Mouse (Mus musculus) limb, embryonic 11.5 days (tissue): ENCODE data around the gene Pa2g4. TPM values are rescaled to one million over a fixed set of nuclear protein-coding genes. Genes with fewer than 3 reads are reported as not detected.

ENCODE experiments used
- ATAC-seq: fragments of 200-750 bp; cut with Nextera tagmentation; 2 replicates; pipeline ENCODE4 v1.8.0; 2017; ENCODE audit warnings: low read depth; ENCODE audit not compliant: insufficient number of reproducible peaks, low FRiP score, low TSS enrichment
- DNase-seq: peaks from one replicate; pipeline ENCODE4 v3.0.0-alpha.2; 2015; ENCODE audit warnings: low spot score
- H3K27ac ChIP-seq: fragments of 300-500 bp; sonication (generic); replicated peaks from 2 replicates; pipeline ENCODE4 v1.5.1; 2014; ENCODE audit warnings: low read depth, mild to moderate bottlenecking, low read length
- H3K27me3 ChIP-seq: fragments of 300-500 bp; sonication (generic); 2 replicates; pipeline ENCODE4 v1.6.1; 2014; ENCODE audit warnings: mild to moderate bottlenecking, low read length, mixed read lengths; ENCODE audit not compliant: control insufficient read depth, insufficient read depth
- H3K36me3 ChIP-seq: fragments of 300-500 bp; sonication (generic); 2 replicates; pipeline ENCODE4 v1.6.1; 2014; ENCODE audit warnings: mild to moderate bottlenecking, low read length, moderate library complexity, mixed read lengths; ENCODE audit not compliant: control insufficient read depth, insufficient read depth
- H3K4me1 ChIP-seq: fragments of 300-500 bp; sonication (generic); 2 replicates; pipeline ENCODE4 v1.6.1; 2014; ENCODE audit warnings: low read length, mixed read lengths; ENCODE audit not compliant: control insufficient read depth, insufficient read depth
- H3K4me2 ChIP-seq: fragments of 300-500 bp; sonication (generic); 2 replicates; pipeline ENCODE4 v1.6.1; 2014; ENCODE audit warnings: low read depth, mild to moderate bottlenecking, moderate library complexity; ENCODE audit not compliant: severe bottlenecking
- H3K4me3 ChIP-seq: fragments of 300-500 bp; sonication (generic); 2 replicates; pipeline ENCODE4 v1.5.1; 2014; ENCODE audit warnings: low read depth, low read length
- H3K9ac ChIP-seq: fragments of 300-500 bp; sonication (generic); 2 replicates; pipeline ENCODE4 v1.6.1; 2014; ENCODE audit warnings: mild to moderate bottlenecking, low read length
- H3K9me3 ChIP-seq: fragments of 300-500 bp; sonication (generic); 2 replicates; pipeline ENCODE4 v1.6.1; 2016; ENCODE audit warnings: low read length; ENCODE audit not compliant: control insufficient read depth
- WGBS: fragments of 180-500 bp; shearing (Covaris S2); extraction: QIAGEN DNeasy Blood & Tissue Kit; methylation state at CpG from one replicate; pipeline ENCODE4 v1.1.7; 2014; 5-methylcytosine and 5-hydroxymethylcytosine counted together
- polyA plus RNA-seq: library from polyadenylated mRNA; unstranded; fragments of >200 nt; fragmentation: Nextera tagmentation; extraction: Ambion mirVana; gene quantifications from 2 replicates; pipeline ENCODE4 v1.2.1, GENCODE M21; 2014

Pa2g4 gene
- polyA plus RNA-seq, 1 experiment from 2014 or later: 289 TPM

DNA sequence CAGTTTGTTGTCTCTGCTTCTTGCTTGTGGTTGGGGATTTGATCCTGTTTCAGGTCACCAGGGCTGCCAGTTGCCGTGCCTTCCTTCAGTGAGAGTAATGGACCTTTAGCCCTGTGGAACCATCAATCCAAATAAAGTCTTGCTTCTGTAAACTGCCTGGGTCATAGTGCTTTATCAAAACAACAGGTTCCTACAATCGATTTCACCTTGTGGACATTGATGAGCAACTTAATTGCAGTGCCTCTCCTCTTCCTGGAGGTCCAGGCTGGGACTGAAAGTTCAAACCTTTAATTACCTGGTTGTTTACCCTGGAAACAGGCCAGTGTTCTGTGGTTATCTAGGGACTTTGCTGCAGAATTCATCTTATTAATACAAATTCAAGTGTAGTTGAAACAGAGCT is 32.7 kb upstream of the Pa2g4 start:
- Histone ChIP-seq H3K4me3 (no peak overlapping the region), H3K4me1 (no peaks in the 10 kb centered on the region), H3K4me2 (no peak overlapping the region), H3K9me3 (no peaks in the 10 kb centered on the region), H3K27me3 (no peaks in the 10 kb centered on the region), H3K27ac (no peak overlapping the region), H3K9ac (no peak overlapping the region), H3K36me3 (no peaks in the 10 kb centered on the region)
- 32% methylated on average over 2 of the region's 2 CpGs for WGBS
- DNase-seq: no peak
- no peak for ATAC-seq

DNA sequence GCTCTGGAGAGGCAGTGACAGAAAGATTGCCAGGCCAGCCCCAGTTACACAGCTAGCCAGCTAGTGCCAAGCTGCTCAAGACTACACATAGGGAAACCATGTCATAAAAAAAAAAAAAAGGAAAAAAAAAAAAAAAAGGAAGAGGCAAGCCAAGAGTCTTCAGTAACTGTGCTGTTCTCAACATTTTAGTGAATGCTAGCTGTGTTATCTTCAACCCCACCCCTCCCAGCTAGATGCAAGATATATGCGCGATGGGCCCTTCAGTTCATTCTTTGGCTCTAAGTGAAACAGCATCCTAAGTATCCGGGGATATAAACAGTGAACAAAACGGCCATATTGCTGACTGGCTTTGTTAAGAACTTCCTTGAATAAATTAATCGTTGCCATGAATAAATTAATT is 27.0 kb upstream of the Pa2g4 start:
- no peak overlapping the region for H3K9ac ChIP-seq
- ATAC-seq (no peak), DNase-seq (no peak)
- H3K9me3 ChIP-seq: no peaks in the 10 kb centered on the region
- H3K36me3 ChIP-seq: no peaks in the 10 kb centered on the region
- H3K27ac ChIP-seq: no peak overlapping the region
- WGBS: 76% methylated on average over 5 of the region's 5 CpGs
- H3K4me2 ChIP-seq: no peak overlapping the region
- peaks cover 4% of the 10 kb centered on the region; the same call in 1 of the 2 replicates for H3K4me1 ChIP-seq
- H3K4me3 ChIP-seq: no peak overlapping the region
- H3K27me3 ChIP-seq: peaks cover 21% of the 10 kb centered on the region

DNA sequence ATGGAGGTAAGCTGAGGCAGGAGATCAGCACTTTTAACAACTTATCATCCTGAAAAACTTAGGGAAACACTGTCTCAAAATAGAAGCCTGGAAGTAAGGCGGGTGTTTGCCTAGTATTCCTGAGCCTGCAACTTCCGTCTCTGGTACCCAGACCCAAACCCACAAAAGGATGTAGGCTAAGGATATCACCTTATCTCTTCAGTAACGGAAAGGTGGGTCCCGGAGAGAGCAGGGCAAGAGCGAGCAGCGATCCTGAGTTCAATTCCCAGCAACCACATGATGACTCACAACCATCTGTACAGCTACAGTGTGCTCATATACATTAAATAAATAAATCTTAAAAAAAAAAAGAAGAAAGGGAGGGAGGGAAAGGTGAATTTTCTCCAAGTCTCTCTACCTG is 25.6 kb upstream of the Pa2g4 start:
- Histone ChIP-seq H3K36me3 (no peaks in the 10 kb centered on the region), H3K4me3 (no peak overlapping the region), H3K27me3 (peaks cover 32% of the 10 kb centered on the region), H3K9ac (no peak overlapping the region), H3K4me2 (no peak overlapping the region), H3K4me1 (peaks cover 8% of the 10 kb centered on the region; the same call in 1 of the 2 replicates), H3K27ac (no peak overlapping the region), H3K9me3 (no peaks in the 10 kb centered on the region)
- WGBS: 89% methylated on average over 6 of the region's 6 CpGs
- DNase-seq: no peak
- no peak for ATAC-seq

DNA sequence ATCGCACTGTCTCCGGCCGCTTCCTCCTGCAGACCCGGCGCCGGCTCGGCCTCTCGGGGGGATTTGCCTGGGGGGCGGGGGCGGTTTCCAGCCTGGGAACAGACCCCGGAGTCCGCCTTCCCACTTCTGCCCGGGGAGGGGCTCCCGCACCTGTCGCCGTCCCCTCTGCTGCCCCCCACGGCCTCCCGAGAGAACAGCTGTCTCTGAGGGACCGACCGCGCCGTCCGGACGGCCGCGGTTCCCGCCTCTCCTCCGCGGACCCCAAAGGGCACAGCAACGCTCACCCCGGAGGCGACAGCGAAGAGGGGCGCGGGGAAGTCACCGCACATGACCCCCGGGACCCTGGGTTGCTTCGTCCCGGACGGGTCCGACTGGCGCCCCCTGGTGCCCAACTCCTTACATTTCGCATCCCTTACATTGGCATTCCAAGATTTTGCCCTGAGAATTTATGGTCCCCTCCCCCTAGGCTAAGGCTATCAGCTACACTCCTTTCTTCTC is 24.5 kb upstream of the Pa2g4 start:
- peak; percentile 10; the same call in 1 of the 2 replicates for ATAC-seq

DNA sequence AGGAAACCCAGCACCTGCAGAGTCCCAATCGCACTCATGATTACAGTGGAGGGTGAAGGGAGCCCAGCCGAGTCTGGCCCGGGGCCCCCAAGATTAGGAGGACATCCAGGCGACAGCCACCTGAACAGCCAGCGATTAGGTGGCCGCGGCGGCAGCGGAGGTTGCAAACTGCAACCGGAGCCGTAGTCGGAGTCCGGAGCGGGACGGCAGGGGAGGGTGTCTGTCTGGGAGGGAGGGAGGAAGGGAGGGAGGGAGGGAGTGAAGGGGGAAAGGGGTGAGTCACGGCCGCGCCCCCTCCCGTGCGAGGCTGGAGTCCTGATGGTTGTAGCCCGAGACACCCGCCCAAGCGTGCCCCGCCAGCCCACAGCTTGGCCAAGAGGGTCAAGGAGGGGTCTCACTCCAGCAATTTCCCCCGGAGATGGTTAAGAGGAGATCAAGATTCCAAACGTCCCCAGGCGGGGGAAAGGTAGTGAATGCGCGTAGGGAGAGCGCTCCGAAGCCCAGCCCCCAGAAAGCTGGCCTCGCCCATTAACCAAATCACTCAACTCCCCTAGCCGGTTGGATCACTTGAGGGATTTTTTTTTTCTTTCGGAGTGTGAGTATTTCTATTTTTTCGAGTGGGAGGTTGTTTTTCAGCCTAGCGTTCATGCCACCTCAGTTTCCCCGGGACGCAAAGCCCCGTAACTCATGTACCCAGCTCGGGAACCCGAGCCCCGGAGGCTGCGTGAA is 23.8 kb upstream of the Pa2g4 start, which contains the start of gene Erbb3:
Gene Erbb3 (minus strand): TSS at position 189 of the 729 bp plus-strand sequence.
- H3K4me3 ChIP-seq: peak within 1 kb of the TSS; percentile 53
- DNase-seq (peak; percentile 69), ATAC-seq (peak; percentile 32; the same call in 1 of the 2 replicates)
- H3K27ac ChIP-seq: no peak within 1 kb of the TSS
- peak within 1 kb of the TSS; percentile 46; the same call in 1 of the 2 replicates for H3K9ac ChIP-seq
- peak within 1 kb of the TSS; percentile 92 for H3K4me2 ChIP-seq
- peaks cover 8% of the 10 kb centered on the region; the same call in 1 of the 2 replicates for H3K4me1 ChIP-seq
- H3K36me3 ChIP-seq: no peaks in the 10 kb centered on the region
- under 1% methylated on average over 43 of the region's 43 CpGs for WGBS
- no peaks in the 10 kb centered on the region for H3K9me3 ChIP-seq
- H3K27me3 ChIP-seq: peaks cover 37% of the 10 kb centered on the region

More for the DNA sequence above, 24.5 kb upstream of the Pa2g4 start:
- DNase-seq: peak; percentile 88
- H3K4me1 ChIP-seq: peaks cover 8% of the 10 kb centered on the region; the same call in 1 of the 2 replicates
- 0 out of 2 replicates have a peak overlapping the region, but pooled peaks have one; percentile 23 for H3K9ac ChIP-seq
- H3K4me2 ChIP-seq: peak overlapping the region; percentile 92
- H3K36me3 ChIP-seq: no peaks in the 10 kb centered on the region
- no peaks in the 10 kb centered on the region for H3K9me3 ChIP-seq
- WGBS: under 1% methylated on average over 28 of the region's 43 CpGs
- H3K27me3 ChIP-seq: peaks cover 34% of the 10 kb centered on the region
- no peak overlapping the region for H3K27ac ChIP-seq
- peak overlapping the region; percentile 53 for H3K4me3 ChIP-seq

DNA sequence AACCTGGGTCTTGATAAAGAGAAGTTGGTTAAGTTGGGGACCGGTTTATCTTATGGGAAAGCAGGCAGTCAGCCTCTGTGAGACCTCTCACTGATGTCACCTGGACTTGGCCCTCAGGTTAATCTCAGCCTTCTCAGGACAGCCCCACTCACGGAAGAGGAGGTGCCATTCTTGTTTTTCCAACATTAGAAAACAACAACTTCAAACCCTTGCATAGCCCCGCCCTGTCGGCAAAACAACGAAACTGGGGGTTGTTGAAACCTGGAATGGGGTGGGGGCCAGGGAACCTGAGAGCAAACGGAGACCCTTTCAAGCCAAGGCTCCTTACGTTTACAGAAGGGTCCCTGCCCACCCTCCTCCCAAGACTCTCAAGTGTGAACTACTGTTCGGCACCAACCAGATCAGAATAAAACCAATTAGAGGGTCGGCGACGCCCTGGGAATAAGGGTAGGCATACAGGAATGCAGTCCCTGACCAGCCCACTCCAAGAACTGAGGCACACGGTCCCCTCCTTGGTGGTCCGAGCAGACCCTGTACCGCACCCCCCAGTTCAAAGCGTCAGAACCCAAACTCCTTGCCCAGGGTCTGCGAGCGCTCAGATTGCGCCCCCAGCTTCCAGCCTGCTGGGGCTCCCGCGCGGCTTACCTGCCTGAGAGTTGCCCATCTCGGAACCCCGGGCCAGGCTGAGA is 23.1 kb upstream of the Pa2g4 start:
- H3K36me3 ChIP-seq: no peaks in the 10 kb centered on the region
- peaks cover 8% of the 10 kb centered on the region; the same call in 1 of the 2 replicates for H3K4me1 ChIP-seq
- peak overlapping the region; percentile 46; the same call in 1 of the 2 replicates for H3K9ac ChIP-seq
- H3K27ac ChIP-seq: no peak overlapping the region
- 1% methylated on average over 23 of the region's 23 CpGs for WGBS
- H3K9me3 ChIP-seq: no peaks in the 10 kb centered on the region
- peak; percentile 35 for DNase-seq
- peaks cover 38% of the 10 kb centered on the region for H3K27me3 ChIP-seq
- ATAC-seq: 0 out of 2 replicates have a peak, but pooled peaks have one; percentile 14
- H3K4me3 ChIP-seq: peak overlapping the region; percentile 53
- H3K4me2 ChIP-seq: peak overlapping the region; percentile 92

DNA sequence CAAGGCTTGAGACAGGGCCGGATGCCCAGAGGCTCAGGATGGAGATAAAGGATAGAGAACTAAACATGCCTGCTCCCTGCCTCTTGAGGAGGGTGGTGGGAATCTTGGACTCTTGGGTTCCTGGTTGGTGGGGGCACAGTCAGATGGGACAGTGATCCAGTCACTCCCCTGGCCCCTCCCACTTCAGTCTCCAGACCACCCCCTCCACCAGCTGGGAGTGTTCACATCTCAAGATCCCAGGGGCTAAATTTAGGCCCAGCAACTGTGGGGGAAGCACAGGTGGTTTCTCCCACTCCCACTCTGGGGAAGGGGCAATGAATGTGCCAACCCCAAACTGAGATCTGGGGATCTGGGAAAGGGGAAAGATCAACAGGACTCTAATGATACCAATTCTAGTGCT is 22.3 kb upstream of the Pa2g4 start:
- Histone ChIP-seq H3K27ac (no peak overlapping the region), H3K4me3 (0 out of 2 replicates have a peak overlapping the region, but pooled peaks have one; percentile 0), H3K4me2 (peak overlapping the region; percentile 92), H3K4me1 (peaks cover 11% of the 10 kb centered on the region; the same call in 1 of the 2 replicates), H3K9ac (no peak overlapping the region), H3K27me3 (peaks cover 40% of the 10 kb centered on the region), H3K36me3 (no peaks in the 10 kb centered on the region), H3K9me3 (no peaks in the 10 kb centered on the region)
- ATAC-seq (no peak), DNase-seq (no peak)
- 50% methylated on average over 1 of the region's 1 CpGs for WGBS

DNA sequence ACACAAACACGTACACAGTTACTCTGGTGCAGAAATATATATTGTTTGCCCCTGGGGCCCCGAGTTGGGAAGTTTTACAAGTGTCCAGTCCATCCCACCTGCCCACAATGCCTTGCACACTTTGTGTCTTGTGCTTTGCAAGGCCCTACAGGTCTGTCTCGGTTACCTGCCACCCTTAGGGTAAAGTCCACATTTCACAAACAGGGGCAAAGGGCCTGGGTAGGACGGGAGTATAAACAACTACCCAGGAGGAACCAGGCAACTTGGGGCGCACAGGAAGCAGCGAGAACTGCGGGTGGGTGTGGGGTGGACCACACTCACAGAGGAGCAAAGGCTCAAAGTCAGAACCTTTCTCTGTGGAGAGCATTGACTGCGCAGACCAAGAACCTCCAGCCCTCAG is 21.9 kb upstream of the Pa2g4 start:
- ATAC-seq: no peak
- 0 out of 2 replicates have a peak overlapping the region, but pooled peaks have one; percentile 0 for H3K4me3 ChIP-seq
- no peak for DNase-seq
- peaks cover 11% of the 10 kb centered on the region; the same call in 1 of the 2 replicates for H3K4me1 ChIP-seq
- peak overlapping the region; percentile 92; the same call in 1 of the 2 replicates for H3K4me2 ChIP-seq
- 64% methylated on average over 8 of the region's 8 CpGs for WGBS
- H3K27me3 ChIP-seq: peaks cover 41% of the 10 kb centered on the region
- no peak overlapping the region; the same call in 1 of the 2 replicates for H3K9ac ChIP-seq
- H3K9me3 ChIP-seq: no peaks in the 10 kb centered on the region
- no peak overlapping the region for H3K27ac ChIP-seq
- no peaks in the 10 kb centered on the region for H3K36me3 ChIP-seq
